Mouse (Mus musculus) kidney, embryonic 16.5 days (tissue): ENCODE measurements around the gene Relb. TPM values are rescaled to one million over a fixed set of nuclear protein-coding genes. Genes with fewer than 3 reads are reported as not detected.

Source experiments
- ATAC-seq: fragments of 200-750 bp; cut with Nextera tagmentation; 2 replicates; pipeline ENCODE4 v1.8.0; 2017; ENCODE audit warnings: moderate TSS enrichment; ENCODE audit not compliant: low FRiP score, low TSS enrichment
- H3K27ac ChIP-seq: fragments of 300-500 bp; sonication (generic); 2 replicates; pipeline ENCODE4 v1.5.1; 2014; ENCODE audit warnings: low read length
- H3K27me3 ChIP-seq: fragments of 300-500 bp; sonication (generic); 2 replicates; pipeline ENCODE4 v1.6.1; 2014; ENCODE audit warnings: low read length, control low read depth, mixed read lengths; ENCODE audit not compliant: insufficient read depth
- H3K36me3 ChIP-seq: fragments of 300-500 bp; sonication (generic); 2 replicates; pipeline ENCODE4 v1.6.1; 2014; ENCODE audit warnings: low read length, control low read depth, mixed read lengths; ENCODE audit not compliant: insufficient read depth
- H3K4me1 ChIP-seq: fragments of 300-500 bp; sonication (generic); 2 replicates; pipeline ENCODE4 v1.6.1; 2014; ENCODE audit warnings: low read length, control low read depth, mixed read lengths; ENCODE audit not compliant: insufficient read depth
- H3K4me2 ChIP-seq: fragments of 300-500 bp; sonication (generic); replicated peaks from 2 replicates; pipeline ENCODE4 v1.6.1; 2014; ENCODE audit warnings: low read depth, low read length
- H3K4me3 ChIP-seq: fragments of 300-500 bp; sonication (generic); 2 replicates; pipeline ENCODE4 v1.5.1; 2014; ENCODE audit warnings: mild to moderate bottlenecking, low read length
- H3K9ac ChIP-seq: fragments of 300-500 bp; sonication (generic); replicated peaks from 2 replicates; pipeline ENCODE4 v1.6.1; 2014; ENCODE audit warnings: low read length
- H3K9me3 ChIP-seq: fragments of 300-500 bp; sonication (generic); 2 replicates; pipeline ENCODE4 v1.6.1; 2016; ENCODE audit warnings: low read length, control low read depth
- WGBS: fragments of 180-500 bp; shearing (Covaris S2); extraction: QIAGEN DNeasy Blood & Tissue Kit; methylation state at CpG from one replicate; pipeline ENCODE4 v1.1.7; 2014; 5-methylcytosine and 5-hydroxymethylcytosine counted together
- polyA plus RNA-seq: library from polyadenylated mRNA; unstranded; fragments of >200 nt; fragmentation: Nextera tagmentation; extraction: Ambion mirVana; gene quantifications from 2 replicates; pipeline ENCODE4 v1.2.1, GENCODE M21; 2015

Gene Relb
- polyA plus RNA-seq, 1 experiment from 2014 or later: 10.6 TPM

GRCm38 (mm10) chr7:19633197-19633596, 4.0 kb upstream of the Relb start:
- Histone ChIP-seq H3K9ac (no peak overlapping the region), H3K27ac (no peak overlapping the region), H3K9me3 (no peaks in the 10 kb centered on the region), H3K4me2 (no peak overlapping the region), H3K4me1 (peaks cover 5% of the 10 kb centered on the region; the same call in 1 of the 2 replicates), H3K4me3 (no peak overlapping the region), H3K36me3 (peaks cover 66% of the 10 kb centered on the region), H3K27me3 (no peaks in the 10 kb centered on the region)
- WGBS: 93% methylated on average over 17 of the region's 17 CpGs
- no peak for ATAC-seq

- ATAC-seq: no peak
- Histone ChIP-seq H3K9ac (no peak overlapping the region), H3K4me3 (no peak overlapping the region), H3K4me1 (peaks cover 5% of the 10 kb centered on the region; the same call in 1 of the 2 replicates), H3K9me3 (no peaks in the 10 kb centered on the region), H3K36me3 (peaks cover 61% of the 10 kb centered on the region), H3K27me3 (no peaks in the 10 kb centered on the region), H3K27ac (no peak overlapping the region), H3K4me2 (no peak overlapping the region)
Observed at GRCm38 (mm10) chr7:19632720-19633119, 3.5 kb upstream of the Relb start.

- Histone ChIP-seq H3K9me3 (no peaks in the 10 kb centered on the region), H3K4me3 (no peak overlapping the region), H3K27me3 (no peaks in the 10 kb centered on the region), H3K4me1 (peaks cover 5% of the 10 kb centered on the region; the same call in 1 of the 2 replicates), H3K4me2 (no peak overlapping the region), H3K36me3 (peaks cover 56% of the 10 kb centered on the region), H3K9ac (no peak overlapping the region), H3K27ac (no peak overlapping the region)
- no peak for ATAC-seq
Observed at GRCm38 (mm10) chr7:19632275-19632674, 3.0 kb upstream of the Relb start.

- no peaks in the 10 kb centered on the region for H3K27me3 ChIP-seq
- H3K27ac ChIP-seq: peak overlapping the region; percentile 87
- peaks cover 5% of the 10 kb centered on the region; the same call in 1 of the 2 replicates for H3K4me1 ChIP-seq
- H3K9me3 ChIP-seq: no peaks in the 10 kb centered on the region
- H3K36me3 ChIP-seq: peaks cover 21% of the 10 kb centered on the region
- H3K4me2 ChIP-seq: peak overlapping the region; percentile 88
- ATAC-seq: peak; percentile 94
- H3K9ac ChIP-seq: peak overlapping the region; percentile 62
- peak overlapping the region; percentile 67 for H3K4me3 ChIP-seq
- under 1% methylated on average over 56 of the region's 57 CpGs for WGBS
Observed at GRCm38 (mm10) chr7:19628536-19629360, 490 bp downstream of the Relb start.

GRCm38 (mm10) chr7:19628192-19628535, 1.1 kb downstream of the Relb start:
- Histone ChIP-seq H3K36me3 (peaks cover 15% of the 10 kb centered on the region), H3K27me3 (no peaks in the 10 kb centered on the region), H3K4me2 (peak overlapping the region; percentile 88), H3K9me3 (no peaks in the 10 kb centered on the region), H3K9ac (peak overlapping the region; percentile 60; the same call in 1 of the 2 replicates), H3K27ac (peak overlapping the region; percentile 75), H3K4me1 (peaks cover 5% of the 10 kb centered on the region; the same call in 1 of the 2 replicates), H3K4me3 (peak overlapping the region; percentile 67)
- WGBS: 15% methylated on average over 17 of the region's 17 CpGs
- no peak for ATAC-seq

GRCm38 (mm10) chr7:19627721-19628120, 1.5 kb downstream of the Relb start:
- peaks cover 11% of the 10 kb centered on the region for H3K36me3 ChIP-seq
- no peak for ATAC-seq
- H3K4me1 ChIP-seq: peaks cover 5% of the 10 kb centered on the region; the same call in 1 of the 2 replicates
- no peaks in the 10 kb centered on the region for H3K27me3 ChIP-seq
- H3K4me3 ChIP-seq: peak overlapping the region; percentile 67
- WGBS: 63% methylated on average over 3 of the region's 3 CpGs
- H3K9me3 ChIP-seq: no peaks in the 10 kb centered on the region
- H3K4me2 ChIP-seq: peak overlapping the region; percentile 88
- H3K27ac ChIP-seq: peak overlapping the region; percentile 75
- peak overlapping the region; percentile 60; the same call in 1 of the 2 replicates for H3K9ac ChIP-seq

GRCm38 (mm10) chr7:19623433-19623832, 5.8 kb downstream of the Relb start:
- H3K9me3 ChIP-seq: no peaks in the 10 kb centered on the region
- H3K27me3 ChIP-seq: no peaks in the 10 kb centered on the region
- H3K27ac ChIP-seq: no peak overlapping the region
- no peaks in the 10 kb centered on the region for H3K36me3 ChIP-seq
- no peak overlapping the region for H3K4me2 ChIP-seq
- H3K4me3 ChIP-seq: no peak overlapping the region
- no peak overlapping the region for H3K9ac ChIP-seq
- WGBS: 65% methylated on average over 2 of the region's 2 CpGs
- H3K4me1 ChIP-seq: peaks cover 7% of the 10 kb centered on the region
- no peak for ATAC-seq

GRCm38 (mm10) chr7:19622241-19622640, 7.0 kb downstream of the Relb start:
- no peak overlapping the region for H3K27ac ChIP-seq
- no peak for ATAC-seq
- 18% methylated on average over 6 of the region's 6 CpGs for WGBS

GRCm38 (mm10) chr7:19620811-19621210, 8.4 kb downstream of the Relb start:
- H3K9ac ChIP-seq: no peak overlapping the region
- H3K36me3 ChIP-seq: no peaks in the 10 kb centered on the region
- H3K4me1 ChIP-seq: peaks cover 7% of the 10 kb centered on the region
- no peak overlapping the region for H3K4me3 ChIP-seq
- ATAC-seq: no peak
- 94% methylated on average over 7 of the region's 7 CpGs for WGBS
- H3K4me2 ChIP-seq: no peak overlapping the region
- no peak overlapping the region for H3K27ac ChIP-seq
- H3K9me3 ChIP-seq: no peaks in the 10 kb centered on the region
- H3K27me3 ChIP-seq: no peaks in the 10 kb centered on the region

More at GRCm38 (mm10) chr7:19622241-19622640, 7.0 kb downstream of the Relb start:
- Histone ChIP-seq H3K27me3 (no peaks in the 10 kb centered on the region), H3K9ac (no peak overlapping the region), H3K4me3 (no peak overlapping the region), H3K36me3 (no peaks in the 10 kb centered on the region), H3K4me1 (peaks cover 7% of the 10 kb centered on the region), H3K4me2 (no peak overlapping the region), H3K9me3 (no peaks in the 10 kb centered on the region)
